Mouse (Mus musculus) kidney, adult 18-20 months (tissue): ENCODE measurements at regions not wholly inside any gene's neighbourhood (a gene's known extent, or its start where the extent isn't known, plus 50 kb on each side); places are given as distances from the start of the nearest gene placed in this dataset.
"Not testable (repeated sequence)": the region's sequence is repeated elsewhere in the genome, so short reads cannot be mapped to it uniquely, and the experiment has no call there.

Experiments
- DNase-seq: peaks from one replicate; pipeline ENCODE4 v3.0.0; 2021

DNA sequence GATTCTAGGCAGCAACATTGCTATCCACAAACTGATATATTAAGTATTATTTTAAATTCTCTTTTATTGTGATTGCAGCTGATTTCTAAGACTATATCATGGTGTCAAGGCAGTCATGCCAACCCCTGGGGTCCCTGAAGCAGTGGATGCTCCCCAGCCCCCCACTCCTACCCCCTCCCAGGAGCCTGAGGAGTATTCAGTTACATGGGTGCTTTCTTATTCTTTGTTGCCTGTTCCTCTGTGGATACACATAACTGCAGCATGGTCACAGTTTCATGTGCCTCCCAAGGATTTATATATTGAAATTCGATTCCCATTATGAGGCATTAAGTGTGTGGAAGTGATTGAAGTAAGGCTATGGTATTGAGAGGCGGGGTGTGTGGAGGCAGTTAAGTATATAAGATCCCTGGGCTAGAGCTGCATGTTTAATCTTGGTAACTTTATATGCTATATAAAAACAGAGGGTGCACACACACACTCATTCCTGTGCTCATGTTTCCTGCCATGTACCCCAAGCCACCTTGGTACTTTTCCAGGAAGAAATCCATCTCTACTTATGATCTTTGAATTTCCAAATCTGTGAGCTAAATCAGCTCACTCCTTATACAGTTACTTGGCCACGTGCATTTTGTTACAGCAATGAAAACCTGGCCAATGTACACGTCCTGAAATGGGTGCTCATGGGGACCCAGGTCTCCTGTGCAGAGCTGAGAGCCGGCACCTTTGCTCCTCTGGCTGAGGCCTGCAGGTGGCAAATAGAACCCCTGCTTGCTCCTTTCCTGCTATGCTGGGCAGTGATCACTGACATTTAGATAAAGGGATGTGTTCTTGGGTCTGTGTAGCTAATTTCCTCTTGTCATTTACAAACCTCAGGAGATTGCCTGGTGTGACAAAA is 259.0 kb downstream of the Nek10 start:
- no peak for DNase-seq

- DNase-seq: no peak
Observed at GRCm38 (mm10) chr14:15062861-15063418, 259.7 kb downstream of the Nek10 start.

- DNase-seq: no peak
Observed at GRCm38 (mm10) chr14:15064991-15065525, 261.8 kb downstream of the Nek10 start.

DNA sequence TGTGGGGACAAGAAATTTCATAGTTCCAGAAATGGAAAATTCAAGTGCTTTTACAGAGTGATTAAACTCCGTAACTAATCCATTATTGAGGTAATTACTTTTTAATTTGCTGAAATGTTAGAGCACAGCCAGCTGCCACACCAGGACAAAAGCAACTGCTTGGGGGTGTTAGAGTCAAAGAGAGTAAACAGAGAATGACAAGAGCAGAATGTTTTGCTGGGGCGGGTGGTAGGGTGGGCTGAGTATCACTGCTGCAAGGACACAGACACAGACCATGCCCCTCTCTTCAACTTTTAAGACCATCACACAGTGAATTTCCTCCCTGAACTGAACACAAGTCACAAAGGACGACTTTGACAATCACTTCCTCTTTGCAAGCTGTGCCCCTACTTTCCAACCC is 272.7 kb downstream of the Nek10 start:
- DNase-seq: no peak

GRCm38 (mm10) chr14:15082889-15083288 is 279.7 kb downstream of the Nek10 start:
- no peak for DNase-seq

DNA sequence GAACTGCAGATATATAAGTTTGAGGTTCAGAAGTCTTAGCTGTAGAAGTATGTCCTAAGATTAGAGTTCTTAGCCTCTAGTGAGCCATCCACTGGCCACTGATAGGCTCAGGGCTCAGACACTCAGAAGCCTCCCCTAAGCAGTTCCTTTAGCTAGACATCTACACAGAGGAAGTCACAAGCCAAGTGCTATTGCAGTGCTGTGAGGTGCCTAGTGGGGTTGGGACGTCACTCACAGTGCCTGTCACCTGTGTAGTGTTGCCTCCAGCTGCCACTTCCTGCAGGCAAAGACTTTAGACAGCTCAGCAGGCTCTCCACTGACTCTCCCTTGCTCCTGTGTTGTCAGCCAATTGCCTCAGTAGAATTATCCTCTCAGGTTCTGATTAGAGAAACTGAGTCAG is 280.6 kb downstream of the Nek10 start:
- DNase-seq: no peak

DNA sequence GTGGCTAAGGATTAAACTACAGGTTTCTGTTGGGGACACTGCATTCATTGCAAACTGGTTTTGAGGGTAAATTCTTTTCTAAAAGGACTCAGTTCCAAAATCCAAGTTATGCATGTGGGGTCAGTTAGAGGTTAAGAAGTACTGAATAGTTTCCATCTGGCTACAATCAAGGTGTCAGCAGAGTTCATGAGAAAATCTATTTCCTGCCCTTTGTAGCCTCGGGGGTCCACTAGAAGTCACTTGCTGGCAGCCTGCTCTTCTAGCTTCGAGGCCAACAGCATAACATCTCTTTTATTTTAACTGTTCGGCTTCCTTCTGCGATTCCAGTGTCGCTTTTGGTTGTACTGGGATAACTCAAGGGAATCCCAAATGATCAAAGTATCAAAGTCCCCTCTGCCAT is 283.8 kb downstream of the Nek10 start:
- DNase-seq: no peak

DNA sequence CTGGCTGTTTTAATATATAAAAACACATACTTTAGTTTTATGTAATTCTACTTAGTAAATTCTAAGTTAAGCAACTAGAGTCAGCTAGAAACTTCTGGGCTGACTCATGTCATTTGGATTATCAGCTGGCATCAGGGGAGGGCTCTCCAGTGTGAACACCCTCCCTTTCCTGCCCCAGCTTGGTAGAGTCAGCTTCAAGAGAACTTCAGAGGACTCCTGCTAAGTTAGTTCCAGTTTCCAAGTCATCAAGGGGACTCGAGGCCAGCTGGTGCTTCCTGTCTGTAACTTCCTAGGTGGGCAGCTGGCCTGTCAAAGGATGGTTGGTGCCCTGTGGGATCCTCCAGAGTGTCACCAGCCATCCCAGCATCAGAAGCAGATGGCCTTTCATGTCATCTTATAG is 293.6 kb downstream of the Nek10 start:
- no peak for DNase-seq

DNA sequence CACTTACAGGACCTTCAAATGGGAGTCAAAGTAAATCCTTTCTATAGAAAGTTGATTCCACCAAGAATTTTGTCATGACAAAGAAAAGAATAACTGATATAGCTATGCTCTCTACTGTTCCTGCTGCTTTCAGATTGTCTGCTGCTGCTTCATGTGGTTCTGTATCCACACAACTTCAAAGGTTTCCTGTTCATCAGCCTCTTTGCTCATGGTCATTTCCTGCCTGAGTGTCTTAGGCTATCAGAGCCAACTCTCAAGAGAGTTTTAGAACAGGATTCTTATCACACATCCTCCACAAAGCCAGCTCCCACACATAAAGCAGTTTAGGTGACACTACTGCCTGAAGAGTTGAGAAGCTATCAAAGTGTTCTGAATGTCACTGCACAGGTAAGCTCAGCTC is 296.7 kb downstream of the Nek10 start:
- no peak for DNase-seq

GRCm38 (mm10) chr14:15107795-15108321 is 304.6 kb downstream of the Nek10 start:
- no peak for DNase-seq

DNA sequence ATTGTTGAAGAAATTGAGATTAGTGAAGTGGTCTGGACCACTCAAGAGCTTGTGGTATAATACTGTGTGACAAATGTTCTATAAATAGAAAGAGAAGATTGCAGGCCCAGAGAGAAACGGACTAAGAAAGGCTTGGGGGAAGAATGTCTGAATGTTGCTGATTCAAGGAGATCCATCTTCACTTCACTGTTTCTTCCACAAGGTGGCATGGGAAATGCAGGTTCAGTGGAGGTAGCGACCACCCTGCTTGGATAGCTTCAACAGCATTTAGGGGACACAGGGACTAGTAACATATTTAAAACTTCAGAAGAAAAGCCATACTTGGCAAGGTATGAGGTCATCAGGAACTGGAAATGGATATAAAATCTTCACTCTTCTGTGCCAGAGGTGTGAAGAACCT is 316.5 kb downstream of the Nek10 start:
- no peak for DNase-seq

- DNase-seq: no peak
Observed at GRCm38 (mm10) chr14:15128157-15128556, 310.6 kb downstream of the Lrrc3b start.

DNA sequence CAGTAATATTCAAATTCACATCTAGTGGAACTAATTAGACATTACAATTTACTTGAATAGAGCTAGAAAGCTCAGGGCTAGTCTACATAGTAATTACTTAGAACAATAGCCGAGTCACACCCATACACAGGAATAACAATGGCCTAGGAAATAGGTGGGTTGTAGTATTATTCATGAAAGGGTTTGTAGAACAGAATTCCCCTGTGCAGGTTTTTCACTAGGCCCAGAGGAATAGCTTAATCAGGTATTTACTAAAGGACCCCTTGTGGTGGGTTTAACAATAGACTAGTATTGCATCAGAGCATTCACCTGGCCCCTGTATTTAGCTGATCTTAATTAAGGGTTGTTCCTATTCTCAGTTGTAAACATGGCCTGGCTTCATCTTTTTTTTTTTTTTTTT is 297.9 kb downstream of the Lrrc3b start:
- not testable (repeated sequence) for DNase-seq

- peak; percentile 39 for DNase-seq
Observed at GRCm38 (mm10) chr14:15142839-15143238, 295.9 kb downstream of the Lrrc3b start.

GRCm38 (mm10) chr14:15148516-15148915 is 290.3 kb downstream of the Lrrc3b start:
- no peak for DNase-seq
